Mouse (Mus musculus) ES-E14 (cell line): ENCODE measurements around the gene Slc35c1.

Experiments
- CHD2 ChIP-seq: IDR thresholded peaks from 2 replicates; pipeline ENCODE4 v1.6.1; 2014; ENCODE audit warnings: mild to moderate bottlenecking, low read depth, low read length, inconsistent platforms
- HCFC1 ChIP-seq: IDR thresholded peaks from 2 replicates; pipeline ENCODE4 v1.6.1; 2012; ENCODE audit warnings: low read length, inconsistent platforms, borderline replicate concordance; ENCODE audit not compliant: insufficient read depth
- MAFK ChIP-seq: IDR thresholded peaks from 2 replicates; pipeline ENCODE4 v1.6.1; 2014; ENCODE audit warnings: mild to moderate bottlenecking, low read depth, low read length, inconsistent platforms; ENCODE audit not compliant: insufficient read depth
- ZNF384 ChIP-seq: IDR thresholded peaks from 2 replicates; pipeline ENCODE4 v1.6.1; 2012; ENCODE audit warnings: low read depth, low read length, inconsistent platforms

DNA sequence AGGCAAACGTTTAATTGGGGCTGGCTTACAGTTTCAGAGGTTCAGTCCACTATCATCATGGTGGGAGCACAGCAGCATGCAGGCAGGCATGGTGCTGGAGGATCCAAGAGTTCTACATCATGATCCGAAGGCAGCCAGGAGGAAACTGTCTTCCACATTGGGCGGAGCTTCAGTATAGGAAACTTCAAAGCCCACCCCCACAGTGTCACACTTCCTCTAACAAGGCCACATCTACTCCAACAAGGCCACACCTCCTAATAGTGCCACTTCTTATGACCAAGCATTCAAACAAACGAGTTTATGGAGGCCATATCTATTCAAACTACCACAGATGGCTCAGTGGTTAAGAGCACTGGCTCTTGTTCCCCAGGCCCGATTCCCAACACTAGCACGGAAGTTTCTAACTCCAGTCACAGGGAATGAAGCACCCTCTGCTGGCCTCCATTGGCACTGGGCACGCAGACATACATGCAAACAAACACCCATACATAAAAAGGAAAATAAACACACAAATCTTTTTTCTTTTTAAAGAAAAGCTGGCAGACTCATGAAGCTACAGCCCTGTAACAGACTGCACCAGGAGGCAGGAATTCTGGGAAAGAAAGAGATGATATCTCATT, 13.1 kb downstream of the Slc35c1 start:
- no peak for TF ChIP-seq ZNF384
- no peak for TF ChIP-seq CHD2
- no peak for TF ChIP-seq MAFK
- TF ChIP-seq HCFC1, result no peak
